Mouse (Mus musculus): ENCODE results near the gene Pth2. TPM values are rescaled to one million over a fixed set of nuclear protein-coding genes. Genes with fewer than 3 reads are reported as not detected.

Gene Pth2
- polyA plus RNA-seq, 1 experiment = not detected

- no peak overlapping the region for H3K4me3 ChIP-seq (ENCODE audit: insufficient read depth, low read length)
- H3K4me1 ChIP-seq (ENCODE audit: control insufficient read depth, insufficient read depth, low read length) = no peaks in the 10 kb centered on the region
- TF ChIP-seq CTCF (IDR thresholded peaks at IDR 0.05; ENCODE audit: extremely low read depth, insufficient read depth, low read length) = no peak
- no peak for TF ChIP-seq POLR2A (IDR thresholded peaks at IDR 0.05; ENCODE audit: extremely low read depth, insufficient read depth, low read length)
- H3K27ac ChIP-seq (ENCODE audit: insufficient read depth, low read length) = no peak overlapping the region
Measured at GRCm38 (mm10) chr7:45139904-45140723, 40.7 kb upstream of the Pth2 start.

GRCm38 (mm10) chr7:45141319-45141718 is 39.5 kb upstream of the Pth2 start:
- Histone ChIP-seq H3K4me1 (ENCODE audit: control insufficient read depth, insufficient read depth, low read length) (no peaks in the 10 kb centered on the region), H3K27ac (ENCODE audit: insufficient read depth, low read length) (no peak overlapping the region), H3K4me3 (ENCODE audit: insufficient read depth, low read length) (no peak overlapping the region)
- no peak for TF ChIP-seq CTCF (IDR thresholded peaks at IDR 0.05; ENCODE audit: extremely low read depth, insufficient read depth, low read length)
- no peak for TF ChIP-seq POLR2A (IDR thresholded peaks at IDR 0.05; ENCODE audit: extremely low read depth, insufficient read depth, low read length)

- Histone ChIP-seq H3K27ac (ENCODE audit: insufficient read depth, low read length) (no peak overlapping the region), H3K4me1 (ENCODE audit: control insufficient read depth, insufficient read depth, low read length) (no peaks in the 10 kb centered on the region), H3K4me3 (ENCODE audit: insufficient read depth, low read length) (no peak overlapping the region)
- TF ChIP-seq CTCF (IDR thresholded peaks at IDR 0.05; ENCODE audit: extremely low read depth, insufficient read depth, low read length) = no peak
- no peak for TF ChIP-seq POLR2A (IDR thresholded peaks at IDR 0.05; ENCODE audit: extremely low read depth, insufficient read depth, low read length)
Measured at GRCm38 (mm10) chr7:45141914-45142313, 38.9 kb upstream of the Pth2 start.

GRCm38 (mm10) chr7:45144368-45145174 is 36.2 kb upstream of the Pth2 start:
- Histone ChIP-seq H3K4me3 (ENCODE audit: insufficient read depth, low read length) (no peak overlapping the region), H3K4me1 (ENCODE audit: control insufficient read depth, insufficient read depth, low read length) (no peaks in the 10 kb centered on the region), H3K27ac (ENCODE audit: insufficient read depth, low read length) (no peak overlapping the region)
- TF ChIP-seq POLR2A (IDR thresholded peaks at IDR 0.05; ENCODE audit: extremely low read depth, insufficient read depth, low read length) = no peak
- no peak for TF ChIP-seq CTCF (IDR thresholded peaks at IDR 0.05; ENCODE audit: extremely low read depth, insufficient read depth, low read length)

- TF ChIP-seq POLR2A (IDR thresholded peaks at IDR 0.05; ENCODE audit: extremely low read depth, insufficient read depth, low read length) (no peak), CTCF (IDR thresholded peaks at IDR 0.05; ENCODE audit: extremely low read depth, insufficient read depth, low read length) (no peak)
- Histone ChIP-seq H3K27ac (ENCODE audit: insufficient read depth, low read length) (no peak overlapping the region), H3K4me1 (ENCODE audit: control insufficient read depth, insufficient read depth, low read length) (no peaks in the 10 kb centered on the region), H3K4me3 (ENCODE audit: insufficient read depth, low read length) (no peak overlapping the region)
Measured at GRCm38 (mm10) chr7:45145460-45145859, 35.3 kb upstream of the Pth2 start.

DNA sequence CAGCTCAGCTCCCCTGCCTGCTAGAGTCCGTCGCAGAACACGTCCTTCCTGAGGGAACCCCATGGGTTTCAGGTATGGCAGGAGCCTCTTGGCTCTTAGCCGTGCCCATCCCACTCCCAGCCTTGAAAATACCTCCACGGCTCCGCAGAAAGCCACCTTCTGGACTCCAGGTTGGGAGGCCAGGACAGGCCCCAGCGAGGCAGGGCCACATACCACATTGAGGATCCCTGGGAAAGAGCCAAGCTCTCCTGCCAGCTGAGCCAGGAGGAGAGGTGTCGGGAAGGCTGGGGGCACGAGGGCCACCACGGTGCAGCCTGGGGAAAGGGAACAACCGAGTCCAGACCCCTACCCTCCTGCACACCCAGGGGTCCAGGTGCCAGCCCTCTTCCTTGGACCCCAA is 33.5 kb upstream of the Pth2 start:
- no peak overlapping the region for H3K27ac ChIP-seq (ENCODE audit: insufficient read depth, low read length)
- H3K4me3 ChIP-seq (ENCODE audit: insufficient read depth, low read length) = no peak overlapping the region
- TF ChIP-seq CTCF (IDR thresholded peaks at IDR 0.05; ENCODE audit: extremely low read depth, insufficient read depth, low read length) (no peak), POLR2A (IDR thresholded peaks at IDR 0.05; ENCODE audit: extremely low read depth, insufficient read depth, low read length) (no peak)
- peaks cover 2% of the 10 kb centered on the region; the same call in 1 of the 2 replicates for H3K4me1 ChIP-seq (ENCODE audit: control insufficient read depth, insufficient read depth, low read length)

GRCm38 (mm10) chr7:45147899-45148298 is 32.9 kb upstream of the Pth2 start:
- no peak for TF ChIP-seq POLR2A (IDR thresholded peaks at IDR 0.05; ENCODE audit: extremely low read depth, insufficient read depth, low read length)
- TF ChIP-seq CTCF (IDR thresholded peaks at IDR 0.05; ENCODE audit: extremely low read depth, insufficient read depth, low read length) = no peak

DNA sequence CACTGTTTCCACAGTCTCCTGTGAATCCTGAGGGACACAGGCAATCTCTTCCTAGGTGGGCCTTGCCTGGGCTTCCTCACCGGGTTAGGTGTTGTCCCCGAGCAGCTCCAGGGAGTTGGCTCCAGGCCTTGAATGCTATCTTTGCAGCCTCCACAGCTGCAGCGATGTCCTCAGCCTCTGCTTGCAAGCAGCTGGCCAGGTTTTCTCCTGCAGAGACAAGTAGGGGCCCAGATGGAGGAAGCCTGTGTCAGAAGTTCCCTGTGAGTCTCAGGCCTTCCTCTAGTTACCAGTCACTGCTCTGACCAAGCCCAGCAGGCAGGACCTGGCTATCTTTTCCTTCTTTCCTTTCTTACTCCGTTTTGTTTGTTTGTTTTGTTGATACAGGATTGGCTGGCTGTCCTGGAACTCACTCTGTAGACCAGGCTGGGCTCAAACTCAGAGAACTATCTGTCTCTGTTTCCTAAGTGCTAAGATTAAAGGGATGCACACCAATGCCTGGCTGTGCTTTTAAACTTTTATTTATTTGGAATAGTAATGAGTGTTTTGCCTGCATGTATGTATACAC is 32.2 kb upstream of the Pth2 start:
- TF ChIP-seq POLR2A (IDR thresholded peaks at IDR 0.05; ENCODE audit: extremely low read depth, insufficient read depth, low read length) (no peak), CTCF (IDR thresholded peaks at IDR 0.05; ENCODE audit: extremely low read depth, insufficient read depth, low read length) (no peak)
- no peak overlapping the region for H3K4me3 ChIP-seq (ENCODE audit: insufficient read depth, low read length)
- H3K4me1 ChIP-seq (ENCODE audit: control insufficient read depth, insufficient read depth, low read length) = peaks cover 2% of the 10 kb centered on the region; the same call in 1 of the 2 replicates
- no peak overlapping the region for H3K27ac ChIP-seq (ENCODE audit: insufficient read depth, low read length)

More at GRCm38 (mm10) chr7:45147899-45148298, 32.9 kb upstream of the Pth2 start:
- Histone ChIP-seq H3K4me3 (ENCODE audit: insufficient read depth, low read length) (no peak overlapping the region), H3K27ac (ENCODE audit: insufficient read depth, low read length) (no peak overlapping the region), H3K4me1 (ENCODE audit: control insufficient read depth, insufficient read depth, low read length) (peaks cover 2% of the 10 kb centered on the region; the same call in 1 of the 2 replicates)

GRCm38 (mm10) chr7:45149545-45149944 is 31.2 kb upstream of the Pth2 start:
- TF ChIP-seq POLR2A (IDR thresholded peaks at IDR 0.05; ENCODE audit: extremely low read depth, insufficient read depth, low read length) = no peak
- no peak for TF ChIP-seq CTCF (IDR thresholded peaks at IDR 0.05; ENCODE audit: extremely low read depth, insufficient read depth, low read length)
- Histone ChIP-seq H3K4me1 (ENCODE audit: control insufficient read depth, insufficient read depth, low read length) (peaks cover 2% of the 10 kb centered on the region; the same call in 1 of the 2 replicates), H3K27ac (ENCODE audit: insufficient read depth, low read length) (no peak overlapping the region), H3K4me3 (ENCODE audit: insufficient read depth, low read length) (no peak overlapping the region)
